Mouse (Mus musculus) ovary, postnatal 36 days (tissue): ENCODE data around the gene Uqcrq.

Experiments used
- DNase-seq: peaks from one replicate; pipeline ENCODE4 v3.0.0; 2022; ENCODE audit warnings: low spot score, mixed read lengths

The Uqcrq gene

DNA sequence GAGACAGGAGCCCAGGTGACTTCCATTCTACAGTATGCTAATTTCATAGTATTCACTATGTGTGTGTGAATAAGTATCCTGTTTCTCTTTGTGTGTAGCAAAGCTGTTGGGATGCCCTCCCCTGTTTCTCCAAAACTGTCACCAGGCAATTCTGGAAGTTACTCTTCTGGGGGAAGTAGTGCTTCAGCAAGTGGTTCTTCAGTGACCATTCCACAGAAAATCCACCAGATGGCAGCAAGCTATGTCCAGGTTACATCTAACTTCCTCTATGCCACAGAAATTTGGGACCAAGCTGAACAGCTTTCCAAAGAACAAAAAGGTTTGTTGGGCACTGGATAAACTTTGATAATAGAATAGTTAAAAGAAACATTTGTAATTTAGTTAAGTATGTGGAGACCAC lies 18.9 kb downstream of the Uqcrq start:
- DNase-seq, result no peak

DNA sequence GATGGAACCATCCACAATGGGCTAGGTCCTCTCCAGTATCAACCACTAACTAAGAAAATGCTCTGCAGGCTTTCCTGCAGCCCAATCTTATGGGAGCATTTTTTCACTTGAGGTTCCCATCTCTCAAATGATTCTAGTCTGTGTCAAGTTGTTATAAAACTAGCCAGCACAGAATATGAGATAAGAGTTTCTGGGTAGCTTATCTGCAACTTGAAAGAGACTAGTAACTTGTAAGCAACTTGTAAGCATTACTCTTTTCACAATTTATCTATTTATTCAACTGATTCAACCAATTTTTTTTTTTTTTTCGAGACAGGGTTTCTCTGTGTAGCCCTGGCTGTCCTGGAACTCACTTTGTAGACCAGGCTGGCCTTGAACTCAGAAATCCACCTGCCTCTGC lies 27.0 kb downstream of the Uqcrq start:
- DNase-seq, result no peak

DNA sequence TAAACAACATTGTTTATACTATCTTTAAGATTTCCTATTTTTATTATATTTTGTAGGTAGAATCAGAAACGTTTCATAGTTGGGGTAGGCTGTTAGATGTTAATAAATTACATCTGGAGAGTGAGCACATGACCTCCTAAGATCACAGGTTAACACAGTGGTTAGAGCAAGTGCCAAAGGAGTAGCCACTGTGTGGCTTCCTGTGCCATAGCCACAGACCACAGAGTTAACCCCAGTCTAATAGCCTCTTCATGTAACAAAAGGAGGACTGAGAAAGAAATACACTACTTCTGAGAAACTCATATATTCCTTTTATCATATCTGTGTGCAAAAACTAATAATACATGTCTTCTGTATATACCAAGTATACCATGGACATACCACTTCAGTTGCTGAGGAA lies 36.8 kb downstream of the Uqcrq start:
- no peak for DNase-seq

- DNase-seq, result no peak
Observed at GRCm38 (mm10) chr11:53383758-53384428, 46.7 kb downstream of the Uqcrq start.

DNA sequence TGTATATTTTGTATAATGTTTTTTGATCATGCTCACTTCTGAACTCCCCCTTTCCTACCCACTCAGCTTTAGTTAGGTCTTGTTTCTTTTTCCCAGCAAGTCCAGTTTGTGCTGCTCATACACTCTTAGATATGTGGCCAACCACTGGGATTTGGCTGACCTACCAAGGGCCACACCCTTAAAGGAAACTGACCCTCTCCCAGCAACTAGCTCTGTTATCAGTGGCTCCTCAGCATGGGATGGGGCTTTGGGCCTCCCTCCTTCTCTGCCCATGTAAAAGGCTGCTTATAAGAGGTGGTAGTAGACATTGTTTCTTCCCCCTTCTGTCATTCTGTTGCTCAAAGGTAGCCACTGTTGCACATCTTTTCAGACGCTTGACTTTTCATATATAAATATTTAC lies 51.7 kb downstream of the Uqcrq start:
- DNase-seq, result no peak
